Mouse (Mus musculus) spleen, postnatal 4 days (tissue): ENCODE measurements at regions not wholly inside any gene's neighbourhood (a gene's known extent, or its start where the extent isn't known, plus 50 kb on each side); places are given as distances from the start of the nearest gene placed in this dataset.
A peak's percentile ranks its signal among the peaks of the same experiment; 100 is the strongest.

Experiments
- DNase-seq, 2 experiments: peaks; one replicate each; pipeline ENCODE4 v3.0.0; 2022; ENCODE audit warnings: low spot score in 2 of 2

- DNase-seq: peak; percentile 34 to 81
Measured at GRCm38 (mm10) chr16:78635257-78635656, 58.7 kb upstream of the D16Ertd472e start.

DNA sequence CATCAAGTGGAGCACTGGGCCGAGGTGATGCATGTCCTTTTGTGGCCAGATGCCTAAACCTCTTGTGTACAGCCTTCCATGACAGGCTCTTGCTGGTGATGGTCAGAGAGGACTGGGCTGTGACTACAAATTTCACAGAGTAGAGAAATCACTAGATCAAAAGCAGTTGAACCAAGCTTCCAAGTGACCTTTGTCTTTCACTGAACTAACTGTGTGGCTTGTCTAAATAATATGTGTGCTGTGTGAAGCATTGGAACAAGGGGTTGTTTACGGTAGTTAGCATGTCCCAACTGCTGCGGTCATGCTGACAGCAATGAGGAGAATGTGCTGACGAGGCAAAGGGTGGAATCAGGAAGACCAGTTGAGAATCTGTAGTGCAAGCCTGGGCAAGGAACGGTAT is 55.3 kb upstream of the D16Ertd472e start:
- no peak for DNase-seq

DNA sequence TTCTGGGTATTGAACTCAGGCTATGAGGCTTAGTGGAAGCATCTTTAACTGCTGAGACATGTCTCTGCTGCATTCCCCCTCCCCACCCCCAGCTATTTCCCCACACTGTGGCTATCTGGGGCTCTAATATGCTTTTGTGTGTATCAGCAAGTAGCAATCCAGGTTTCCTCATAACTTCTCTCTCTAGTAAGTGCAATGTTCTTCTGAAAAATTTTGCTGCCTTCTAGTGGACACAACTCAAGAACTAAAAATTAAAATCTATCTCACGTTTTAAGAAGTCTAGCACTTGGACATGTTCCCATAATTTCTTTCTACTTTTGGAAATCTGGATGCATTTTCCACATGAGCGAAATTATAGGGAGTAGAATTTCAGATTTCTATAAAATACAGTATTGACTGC is 50.3 kb upstream of the D16Ertd472e start:
- no peak for DNase-seq
